Mouse (Mus musculus): ENCODE results near the gene Tmprss12.
"Not testable (repeated sequence)": the region's sequence is repeated elsewhere in the genome, so short reads cannot be mapped to it uniquely, and the experiment has no call there.

Tmprss12 gene

GRCm38 (mm10) chr15:100280626-100281025, at the start of gene Tmprss12:
TSS of gene Tmprss12 (plus strand) at chr15:100280837.
- DNase-seq (ENCODE audit: low spot score in 2 of 2), result no peak

GRCm38 (mm10) chr15:100231616-100232525, 48.8 kb upstream of the Tmprss12 start:
- DNase-seq (ENCODE audit: low spot score in 2 of 2), result no peak

GRCm38 (mm10) chr15:100235208-100235965, 45.2 kb upstream of the Tmprss12 start:
- DNase-seq (ENCODE audit: low spot score in 2 of 2), result no peak

- no peak for DNase-seq (ENCODE audit: low spot score in 2 of 2)
These were observed 43.7 kb upstream of the Tmprss12 start for GRCm38 (mm10) chr15:100236952-100237351.

- no peak for DNase-seq (ENCODE audit: low spot score in 2 of 2)
These were observed 38.9 kb upstream of the Tmprss12 start for GRCm38 (mm10) chr15:100241780-100242179.

- no peak for DNase-seq (ENCODE audit: low spot score in 2 of 2)
These were observed 34.7 kb upstream of the Tmprss12 start for GRCm38 (mm10) chr15:100245951-100246350.

GRCm38 (mm10) chr15:100247296-100247695, 33.3 kb upstream of the Tmprss12 start:
- DNase-seq (ENCODE audit: low spot score in 2 of 2), result no peak

- DNase-seq (ENCODE audit: low spot score in 2 of 2), result no peak
These were observed 31.8 kb upstream of the Tmprss12 start for GRCm38 (mm10) chr15:100248665-100249433.

GRCm38 (mm10) chr15:100251153-100251780, 29.4 kb upstream of the Tmprss12 start:
- DNase-seq (ENCODE audit: low spot score in 2 of 2), result no peak

GRCm38 (mm10) chr15:100256386-100256785, 24.3 kb upstream of the Tmprss12 start:
- no peak for DNase-seq (ENCODE audit: low spot score in 2 of 2)

GRCm38 (mm10) chr15:100257305-100257704, 23.3 kb upstream of the Tmprss12 start:
- DNase-seq (ENCODE audit: low spot score in 2 of 2), result no peak

- DNase-seq (ENCODE audit: low spot score in 2 of 2), result no peak
These were observed 21.8 kb upstream of the Tmprss12 start for GRCm38 (mm10) chr15:100258646-100259425.

- not testable (repeated sequence) for DNase-seq (ENCODE audit: low spot score in 2 of 2)
These were observed 20.3 kb upstream of the Tmprss12 start for GRCm38 (mm10) chr15:100260351-100260750.

GRCm38 (mm10) chr15:100263246-100263905, 17.3 kb upstream of the Tmprss12 start:
- DNase-seq (ENCODE audit: low spot score in 2 of 2), result no peak

GRCm38 (mm10) chr15:100265586-100266325, 14.9 kb upstream of the Tmprss12 start:
- no peak for DNase-seq (ENCODE audit: low spot score in 2 of 2)

- no peak for DNase-seq (ENCODE audit: low spot score in 2 of 2)
These were observed 11.7 kb upstream of the Tmprss12 start for GRCm38 (mm10) chr15:100268916-100269315.

- DNase-seq (ENCODE audit: low spot score in 2 of 2), result no peak
These were observed 10.9 kb upstream of the Tmprss12 start for GRCm38 (mm10) chr15:100269776-100270175.

GRCm38 (mm10) chr15:100270609-100271008, 10.0 kb upstream of the Tmprss12 start:
- DNase-seq (ENCODE audit: low spot score in 2 of 2), result not testable (repeated sequence)

GRCm38 (mm10) chr15:100271411-100271810, 9.2 kb upstream of the Tmprss12 start:
- no peak for DNase-seq (ENCODE audit: low spot score in 2 of 2)

Data from right cerebral cortex, postnatal 10 days (tissue).